Mouse (Mus musculus) ES-E14 (cell line): ENCODE results near the gene Slc2a5. TPM values are rescaled to one million over a fixed set of nuclear protein-coding genes. Genes with fewer than 3 reads are reported as not detected.

Experiments used
- DNase-seq: peaks from one replicate; pipeline ENCODE4 v3.0.0-alpha.2; 2013; ENCODE audit warnings: low read depth, low spot score
- H3K27ac ChIP-seq: 2 replicates; pipeline ENCODE4 v1.5.1; 2012; ENCODE audit warnings: low read depth, mild to moderate bottlenecking, low read length, moderate library complexity, mixed read lengths; ENCODE audit not compliant: poor library complexity, insufficient read depth, severe bottlenecking
- H3K36me3 ChIP-seq: 2 replicates; pipeline ENCODE4 v1.6.1; 2012; ENCODE audit warnings: mild to moderate bottlenecking, low read length, moderate library complexity, mixed read lengths; ENCODE audit not compliant: control insufficient read depth, poor library complexity, insufficient read depth, severe bottlenecking
- H3K4me1 ChIP-seq, 2 experiments: fragments of 150-350 bp in 1 of 2; sonication (generic) in 1 of 2; 2 replicates each; pipeline ENCODE4 v1.6.1; 2012; ENCODE audit warnings: low read length in 2 of 2, mild to moderate bottlenecking in 1 of 2, mixed read lengths in 1 of 2; ENCODE audit not compliant: control insufficient read depth in 2 of 2, insufficient read depth in 2 of 2, poor library complexity in 1 of 2
- H3K4me3 ChIP-seq, 2 experiments: fragments of 150-350 bp in 1 of 2; sonication (generic) in 1 of 2; 2 replicates each; pipeline ENCODE4 v1.5.1; 2012; ENCODE audit warnings: low read length in 2 of 2, low read depth in 1 of 2, mild to moderate bottlenecking in 1 of 2, mixed read lengths in 1 of 2; ENCODE audit not compliant: insufficient read depth in 1 of 2, poor library complexity in 1 of 2, severe bottlenecking in 1 of 2
- H3K9ac ChIP-seq: 2 replicates; pipeline ENCODE4 v1.6.1; 2012; ENCODE audit warnings: low read depth, mild to moderate bottlenecking, low read length, mixed read lengths; ENCODE audit not compliant: poor library complexity, insufficient read depth, severe bottlenecking
- H3K9me3 ChIP-seq: fragments of 150-350 bp; sonication (generic); 2 replicates; pipeline ENCODE4 v1.6.1; 2012; ENCODE audit warnings: low read depth, mild to moderate bottlenecking, low read length; ENCODE audit not compliant: control insufficient read depth, insufficient read depth
- CHD2 ChIP-seq: IDR thresholded peaks from 2 replicates; pipeline ENCODE4 v1.6.1; 2014; ENCODE audit warnings: mild to moderate bottlenecking, low read depth, low read length, inconsistent platforms
- HCFC1 ChIP-seq: IDR thresholded peaks from 2 replicates; pipeline ENCODE4 v1.6.1; 2012; ENCODE audit warnings: low read length, inconsistent platforms, borderline replicate concordance; ENCODE audit not compliant: insufficient read depth
- MAFK ChIP-seq: IDR thresholded peaks from 2 replicates; pipeline ENCODE4 v1.6.1; 2014; ENCODE audit warnings: mild to moderate bottlenecking, low read depth, low read length, inconsistent platforms; ENCODE audit not compliant: insufficient read depth
- ZC3H11A ChIP-seq: IDR thresholded peaks from 2 replicates; pipeline ENCODE4 v1.6.1; 2012; ENCODE audit warnings: low read depth, mild to moderate bottlenecking, inconsistent platforms, low read length, borderline replicate concordance
- ZNF384 ChIP-seq: IDR thresholded peaks from 2 replicates; pipeline ENCODE4 v1.6.1; 2012; ENCODE audit warnings: low read depth, low read length, inconsistent platforms
- in situ Hi-C, 2 experiments: fragments of 600-800 bp; cut with MboI; formaldehyde crosslinking; loops; one replicate each; pipeline ENCODE4 v1.15.1; 2025; ENCODE audit warnings: low sequenced_read_pairs in 2 of 2, inconsistent platforms in 1 of 2; ENCODE audit not compliant: unreplicated experiment in 2 of 2
- total RNA-seq: library from RNA; depleted of rRNA; stranded (reverse); fragments of 300-350 nt; gene quantifications from 2 replicates; pipeline ENCODE4 v1.2.3, GENCODE M21; 2012

Gene Slc2a5
- total RNA-seq, 1 experiment, result 3.2 TPM

DNA sequence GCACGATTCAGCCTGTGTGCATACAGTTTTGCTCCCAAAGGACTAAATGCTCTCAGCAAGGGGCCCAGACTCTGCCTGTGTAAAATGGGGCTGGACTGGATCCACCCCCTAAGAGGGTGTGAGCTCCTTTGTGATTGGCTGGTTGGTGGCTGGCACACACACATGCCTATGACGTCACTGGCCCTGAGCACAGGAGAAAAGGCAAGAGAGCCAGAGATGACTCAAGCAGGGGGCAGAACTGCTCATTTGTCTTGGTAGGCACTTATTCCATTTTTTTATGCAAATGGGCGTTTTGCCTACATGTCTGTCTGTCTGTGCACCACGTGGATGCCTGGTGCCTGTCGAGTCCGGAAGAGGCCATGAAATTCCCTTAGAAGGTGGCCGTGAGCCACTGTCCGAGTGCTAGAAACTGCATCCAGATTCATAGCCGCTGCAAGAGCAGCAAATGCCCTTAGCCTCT, 19.0 kb downstream of the Slc2a5 start:
- H3K4me1 ChIP-seq, result peaks cover 4 to 13% of the 10 kb centered on the region in 2 experiments
- H3K9ac ChIP-seq, result peak overlapping the region; percentile 10; the same call in 1 of the 2 replicates
- H3K4me3 ChIP-seq, result peak overlapping the region; percentile 11 to 59; a peak in 3 of 4 replicates
- no peaks in the 10 kb centered on the region for H3K9me3 ChIP-seq
- no peaks in the 10 kb centered on the region for H3K36me3 ChIP-seq
- TF ChIP-seq ZNF384 (no peak), CHD2 (no peak), ZC3H11A (no peak), HCFC1 (no peak), MAFK (no peak)
- in situ Hi-C loops, result no loop called here
- DNase-seq, result peak; percentile 87
- H3K27ac ChIP-seq, result no peak overlapping the region

DNA sequence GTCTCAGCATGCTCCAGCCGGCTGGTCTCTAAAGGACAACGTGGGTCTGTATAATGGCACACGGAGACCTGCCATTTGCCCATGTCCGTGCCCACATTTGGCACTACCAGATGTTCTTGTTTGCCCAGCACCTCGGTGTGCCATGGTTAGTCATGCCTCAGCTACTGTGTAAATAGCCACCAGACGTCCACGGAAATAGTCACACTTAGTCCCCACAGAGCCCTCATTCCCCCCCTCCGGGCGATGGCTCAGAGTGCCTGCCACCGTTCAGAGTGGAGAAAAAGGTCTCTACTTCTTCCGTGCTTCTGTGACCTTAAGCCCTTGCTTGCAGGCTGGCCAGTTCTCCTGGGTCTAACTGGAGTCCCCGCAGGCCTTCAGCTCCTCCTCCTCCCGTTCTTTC, 20.0 kb downstream of the Slc2a5 start:
- TF ChIP-seq ZNF384 (no peak), HCFC1 (no peak), CHD2 (no peak), MAFK (no peak), ZC3H11A (no peak)
- no peak overlapping the region for H3K27ac ChIP-seq
- no peak overlapping the region for H3K9ac ChIP-seq
- H3K36me3 ChIP-seq, result no peaks in the 10 kb centered on the region
- in situ Hi-C loops, result no loop called here
- peaks cover 4 to 16% of the 10 kb centered on the region in 2 experiments for H3K4me1 ChIP-seq
- DNase-seq, result no peak
- H3K4me3 ChIP-seq, result no peak overlapping the region
- H3K9me3 ChIP-seq, result no peaks in the 10 kb centered on the region

DNA sequence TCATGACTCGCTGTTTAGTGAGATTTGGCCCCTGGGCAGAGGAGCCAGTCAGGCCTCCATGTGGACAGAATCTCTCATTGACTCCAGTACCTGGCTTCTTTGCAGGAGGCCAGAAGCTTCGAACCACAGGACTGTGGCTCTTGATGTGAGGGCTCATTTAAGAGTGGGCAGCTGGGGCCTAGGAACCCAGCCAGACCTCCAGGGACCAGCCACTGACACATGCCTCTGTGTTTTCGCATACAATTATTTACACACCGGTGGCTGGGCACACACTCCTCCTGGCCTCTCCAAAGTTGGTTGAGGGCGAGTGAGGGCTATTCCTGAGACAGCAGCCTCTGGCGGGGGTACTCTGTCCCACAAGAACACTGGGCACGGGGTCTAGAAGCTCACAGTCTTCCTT, 21.3 kb downstream of the Slc2a5 start:
- in situ Hi-C loops, result no loop called here

DNA sequence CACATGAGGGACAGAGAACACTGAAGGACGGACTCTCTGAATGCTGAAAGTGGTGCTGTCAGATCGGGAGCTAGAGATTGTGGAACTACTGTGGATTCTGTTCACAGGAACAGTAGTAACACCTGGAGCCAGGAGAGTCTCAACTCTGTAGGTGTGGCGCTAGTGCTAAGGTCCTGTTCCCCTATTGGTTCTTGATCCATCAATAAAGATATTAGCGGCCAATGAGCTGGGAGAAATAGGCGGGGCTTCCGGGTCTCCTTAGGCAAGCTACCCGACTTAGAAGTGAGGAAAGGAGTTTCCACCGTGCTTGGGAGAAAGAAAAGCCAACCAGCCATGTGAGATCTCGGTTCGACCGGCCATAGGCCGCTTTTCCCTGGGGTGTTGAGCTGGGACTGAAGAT, 25.2 kb downstream of the Slc2a5 start:
- H3K9me3 ChIP-seq, result no peaks in the 10 kb centered on the region
- H3K9ac ChIP-seq, result peak overlapping the region; percentile 82
- TF ChIP-seq ZC3H11A (no peak), HCFC1 (no peak), ZNF384 (no peak), CHD2 (peak; percentile 41; the same call in 1 of the 2 replicates), MAFK (no peak)
- no peaks in the 10 kb centered on the region for H3K36me3 ChIP-seq
- in situ Hi-C loops, result no loop called here
- H3K4me3 ChIP-seq, result peak overlapping the region; percentile 71 to 82
- H3K27ac ChIP-seq, result no peak overlapping the region
- H3K4me1 ChIP-seq, result peaks cover 0 to 9% of the 10 kb centered on the region in 2 experiments; a peak in 2 of 4 replicates
- peak; percentile 82 for DNase-seq

More for the DNA sequence above, 21.3 kb downstream of the Slc2a5 start:
- H3K36me3 ChIP-seq, result no peaks in the 10 kb centered on the region
- H3K9ac ChIP-seq, result no peak overlapping the region; the same call in 1 of the 2 replicates
- no peak overlapping the region for H3K27ac ChIP-seq
- no peak for DNase-seq
- no peak overlapping the region; a peak in 1 of 4 replicates for H3K4me3 ChIP-seq
- peaks cover 4 to 17% of the 10 kb centered on the region in 2 experiments for H3K4me1 ChIP-seq
- TF ChIP-seq CHD2, result no peak
- TF ChIP-seq ZNF384, result no peak
- no peak for TF ChIP-seq HCFC1
- no peak for TF ChIP-seq MAFK
- H3K9me3 ChIP-seq, result no peaks in the 10 kb centered on the region

DNA sequence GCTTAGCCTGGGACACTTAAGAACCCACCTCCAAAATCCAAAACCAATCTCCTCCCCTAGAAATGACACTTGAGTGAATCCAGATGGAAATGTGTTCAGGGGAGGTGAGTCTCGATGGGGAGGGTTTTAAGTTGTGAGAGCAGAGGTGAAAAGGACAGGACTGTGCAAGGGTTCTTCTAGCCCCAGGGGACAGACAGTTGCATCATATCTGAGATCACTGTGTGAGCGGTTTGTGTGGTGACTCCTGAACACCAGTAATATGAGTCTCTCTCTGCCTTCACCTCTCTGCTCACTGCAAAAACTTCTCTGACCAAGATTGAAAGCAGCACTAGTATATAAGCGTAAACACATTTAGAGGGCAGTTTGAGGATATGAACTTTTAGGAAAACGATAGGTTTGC, 27.2 kb downstream of the Slc2a5 start:
- DNase-seq, result no peak
- H3K36me3 ChIP-seq, result no peaks in the 10 kb centered on the region
- peaks cover 0 to 9% of the 10 kb centered on the region in 2 experiments; a peak in 2 of 4 replicates for H3K4me1 ChIP-seq
- peak overlapping the region in 1 of 2 experiments; percentile 55; a peak in 1 of 4 replicates for H3K4me3 ChIP-seq
- TF ChIP-seq ZNF384 (no peak), CHD2 (no peak), MAFK (no peak), ZC3H11A (no peak), HCFC1 (no peak)
- in situ Hi-C loops, result no loop called here
- H3K9ac ChIP-seq, result no peak overlapping the region
- H3K27ac ChIP-seq, result no peak overlapping the region
- H3K9me3 ChIP-seq, result no peaks in the 10 kb centered on the region
